Mouse (Mus musculus) limb, embryonic 12.5 days (tissue): ENCODE data around the gene Apoa2. TPM values are rescaled to one million over a fixed set of nuclear protein-coding genes. Genes with fewer than 3 reads are reported as not detected.

Source experiments
- ATAC-seq: fragments of 200-750 bp; cut with Nextera tagmentation; 2 replicates; pipeline ENCODE4 v1.8.0; 2017; ENCODE audit warnings: low read depth, moderate TSS enrichment; ENCODE audit not compliant: insufficient number of reproducible peaks, insufficient read depth, low FRiP score, low TSS enrichment
- H3K27ac ChIP-seq: fragments of 300-500 bp; sonication (generic); 2 replicates; pipeline ENCODE4 v1.5.1; 2016; ENCODE audit warnings: mild to moderate bottlenecking, moderate library complexity
- H3K27me3 ChIP-seq: fragments of 300-500 bp; sonication (generic); 2 replicates; pipeline ENCODE4 v1.6.1; 2016; ENCODE audit warnings: mild to moderate bottlenecking, moderate library complexity
- H3K36me3 ChIP-seq: fragments of 300-500 bp; sonication (generic); 2 replicates; pipeline ENCODE4 v1.6.1; 2016; ENCODE audit warnings: mild to moderate bottlenecking, moderate library complexity
- H3K4me1 ChIP-seq: fragments of 300-500 bp; sonication (generic); replicated peaks from 2 replicates; pipeline ENCODE4 v1.6.1; 2016
- H3K4me2 ChIP-seq: fragments of 300-500 bp; sonication (generic); 2 replicates; pipeline ENCODE4 v1.6.1; 2016; ENCODE audit warnings: mild to moderate bottlenecking, moderate library complexity
- H3K4me3 ChIP-seq: fragments of 300-500 bp; sonication (generic); replicated peaks from 2 replicates; pipeline ENCODE4 v1.5.1; 2016; ENCODE audit warnings: mild to moderate bottlenecking
- H3K9ac ChIP-seq: fragments of 300-500 bp; sonication (generic); replicated peaks from 2 replicates; pipeline ENCODE4 v1.6.1; 2016; ENCODE audit warnings: mild to moderate bottlenecking, moderate library complexity
- H3K9me3 ChIP-seq: fragments of 300-500 bp; sonication (generic); 2 replicates; pipeline ENCODE4 v1.6.1; 2016; ENCODE audit warnings: mild to moderate bottlenecking, moderate library complexity
- WGBS: fragments of 180-500 bp; shearing (Covaris S2); methylation state at CpG from one replicate; pipeline ENCODE4 v1.1.7; 2016; 5-methylcytosine and 5-hydroxymethylcytosine counted together
- polyA plus RNA-seq: library from polyadenylated mRNA; unstranded; fragments of >200 nt; fragmentation: Nextera tagmentation; extraction: Ambion mirVana; gene quantifications from 2 replicates; pipeline ENCODE4 v1.2.1, GENCODE M21; 2016

The Apoa2 gene
- polyA plus RNA-seq, 1 experiment from 2014 or later = 2.1 TPM

DNA sequence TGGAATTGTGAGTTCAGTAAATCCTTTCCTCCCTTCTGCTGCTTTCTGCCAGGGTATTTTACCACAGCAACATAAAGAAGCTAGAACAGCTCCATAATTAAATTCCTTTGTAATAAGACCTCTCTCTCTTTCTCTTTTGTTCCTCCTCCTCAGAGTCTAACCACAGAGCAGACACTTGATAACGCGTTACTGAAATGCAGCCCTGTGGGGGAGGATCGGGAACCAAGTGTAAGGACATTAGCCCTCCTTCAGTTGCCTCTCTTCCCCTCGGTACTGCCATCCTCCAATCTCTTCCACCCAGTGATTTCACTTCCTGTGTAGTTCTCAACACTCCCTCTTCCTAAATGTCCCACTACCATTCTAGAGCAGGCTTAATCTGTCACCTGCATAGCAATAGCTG is 15.4 kb upstream of the Apoa2 start:
- Histone ChIP-seq H3K9me3 (no peaks in the 10 kb centered on the region), H3K27me3 (peaks cover 15% of the 10 kb centered on the region; the same call in 1 of the 2 replicates), H3K4me2 (no peak overlapping the region), H3K27ac (no peak overlapping the region), H3K4me1 (no peaks in the 10 kb centered on the region), H3K36me3 (no peaks in the 10 kb centered on the region), H3K9ac (no peak overlapping the region), H3K4me3 (no peak overlapping the region)
- no peak for ATAC-seq
- 13% methylated on average over 4 of the region's 4 CpGs for WGBS

DNA sequence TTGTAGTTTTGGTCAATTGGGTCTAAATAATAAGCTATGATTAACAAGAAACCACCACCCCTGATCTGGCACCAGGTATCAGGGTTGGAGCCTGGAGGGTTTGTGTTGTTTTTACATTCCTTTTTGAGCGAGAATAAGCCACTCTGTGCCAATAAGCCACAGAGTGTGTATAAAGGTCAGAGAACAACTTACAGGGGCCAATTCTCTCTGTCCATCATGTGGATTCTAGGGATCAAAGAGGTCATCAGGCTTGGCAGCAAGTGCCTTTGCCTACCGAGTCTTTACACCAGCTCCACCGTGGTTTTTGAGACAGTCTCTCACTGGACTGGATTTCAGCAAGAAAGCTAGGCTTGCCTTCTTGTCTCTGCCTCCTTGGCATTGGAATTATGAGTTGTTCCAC is 12.0 kb upstream of the Apoa2 start:
- no peak for ATAC-seq

DNA sequence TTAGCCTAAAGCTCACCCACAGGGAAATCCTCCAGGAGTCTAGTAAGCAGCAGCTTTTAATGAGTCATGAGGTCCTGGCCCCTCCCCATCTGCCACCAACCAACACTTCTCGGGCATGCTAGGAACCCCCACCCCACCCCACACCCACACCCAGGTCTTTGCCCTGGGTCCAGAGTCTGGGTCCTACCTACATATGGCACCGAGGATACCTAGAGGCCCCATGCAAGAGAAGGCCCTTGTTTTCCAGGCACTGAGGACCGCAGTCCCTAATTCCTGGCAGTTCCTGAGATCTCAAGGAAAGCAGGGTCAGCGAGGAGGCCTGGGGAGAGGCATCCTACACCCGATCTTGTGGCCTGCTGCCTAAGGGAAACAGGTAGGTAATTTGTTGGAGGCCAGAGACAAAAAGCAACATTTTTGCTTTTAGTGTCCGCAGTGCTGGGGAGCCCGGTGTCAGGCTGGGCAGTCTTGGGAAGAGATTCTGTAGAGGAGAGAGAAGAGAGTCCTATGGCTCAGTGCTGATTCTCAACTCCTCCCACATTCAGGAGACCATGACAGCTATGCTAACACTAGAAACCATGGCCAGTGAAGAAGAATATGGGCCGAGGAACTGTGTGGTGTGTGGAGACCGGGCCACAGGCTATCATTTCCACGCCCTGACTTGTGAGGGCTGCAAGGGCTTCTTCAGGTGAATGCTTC is 10.9 kb upstream of the Apoa2 start, which contains the start of gene Nr1i3:
Nr1i3 (plus strand) TSS at position 170 of the 696 bp plus-strand sequence.
- H3K4me1 ChIP-seq = no peaks in the 10 kb centered on the region
- no peak within 1 kb of the TSS for H3K4me2 ChIP-seq
- no peak within 1 kb of the TSS for H3K27ac ChIP-seq
- H3K4me3 ChIP-seq = no peak within 1 kb of the TSS
- no peaks in the 10 kb centered on the region for H3K9me3 ChIP-seq
- 71% methylated on average over 10 of the region's 10 CpGs for WGBS
- no peak within 1 kb of the TSS for H3K9ac ChIP-seq
- H3K27me3 ChIP-seq = peaks cover 13% of the 10 kb centered on the region; the same call in 1 of the 2 replicates
- no peak for ATAC-seq
- peaks cover 11% of the 10 kb centered on the region; the same call in 1 of the 2 replicates for H3K36me3 ChIP-seq

More for the DNA sequence above, 12.0 kb upstream of the Apoa2 start:
- Histone ChIP-seq H3K36me3 (0 out of 2 replicates have a peak, but pooled peaks cover under 1% of the 10 kb centered on the region), H3K4me2 (no peak overlapping the region), H3K27me3 (peaks cover 13% of the 10 kb centered on the region; the same call in 1 of the 2 replicates), H3K27ac (no peak overlapping the region), H3K9ac (no peak overlapping the region), H3K4me3 (no peak overlapping the region), H3K4me1 (no peaks in the 10 kb centered on the region), H3K9me3 (no peaks in the 10 kb centered on the region)
- WGBS = 59% methylated on average over 3 of the region's 3 CpGs

DNA sequence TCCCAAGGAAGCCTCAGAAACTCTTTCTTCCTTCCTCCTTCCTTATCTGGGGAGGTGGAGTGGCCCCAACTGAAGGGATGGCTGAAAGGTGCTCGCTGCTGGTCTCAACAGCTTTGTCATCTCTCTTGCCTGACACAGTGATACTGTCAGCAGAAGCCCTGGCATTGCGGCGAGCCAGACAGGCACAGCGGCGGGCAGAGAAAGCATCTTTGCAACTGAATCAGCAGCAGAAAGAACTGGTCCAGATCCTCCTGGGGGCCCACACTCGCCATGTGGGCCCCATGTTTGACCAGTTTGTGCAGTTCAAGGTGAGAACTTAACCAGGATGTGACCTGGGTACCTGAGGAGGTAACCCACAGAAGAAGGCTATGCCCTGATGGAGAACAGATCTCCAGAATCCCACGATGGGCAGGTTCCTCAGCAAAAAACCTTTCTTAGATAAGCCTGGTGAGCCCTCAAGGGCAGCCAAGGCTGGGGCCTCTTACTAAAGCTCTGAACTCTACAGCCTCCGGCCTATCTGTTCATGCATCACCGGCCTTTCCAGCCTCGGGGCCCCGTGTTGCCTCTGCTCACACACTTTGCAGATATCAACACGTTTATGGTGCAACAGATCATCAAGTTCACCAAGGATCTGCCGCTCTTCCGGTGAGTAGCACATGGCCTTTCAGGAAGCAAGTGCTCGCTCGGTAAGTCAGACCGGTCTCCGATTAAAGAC is 8.5 kb upstream of the Apoa2 start:
- ATAC-seq = no peak
- H3K4me3 ChIP-seq = no peak overlapping the region
- peaks cover 6% of the 10 kb centered on the region for H3K4me1 ChIP-seq
- H3K4me2 ChIP-seq = no peak overlapping the region
- H3K27ac ChIP-seq = no peak overlapping the region
- peaks cover 25% of the 10 kb centered on the region for H3K36me3 ChIP-seq
- 0 out of 2 replicates have a peak, but pooled peaks cover 5% of the 10 kb centered on the region for H3K27me3 ChIP-seq
- 92% methylated on average over 18 of the region's 18 CpGs for WGBS
- no peak overlapping the region for H3K9ac ChIP-seq
- no peaks in the 10 kb centered on the region for H3K9me3 ChIP-seq

DNA sequence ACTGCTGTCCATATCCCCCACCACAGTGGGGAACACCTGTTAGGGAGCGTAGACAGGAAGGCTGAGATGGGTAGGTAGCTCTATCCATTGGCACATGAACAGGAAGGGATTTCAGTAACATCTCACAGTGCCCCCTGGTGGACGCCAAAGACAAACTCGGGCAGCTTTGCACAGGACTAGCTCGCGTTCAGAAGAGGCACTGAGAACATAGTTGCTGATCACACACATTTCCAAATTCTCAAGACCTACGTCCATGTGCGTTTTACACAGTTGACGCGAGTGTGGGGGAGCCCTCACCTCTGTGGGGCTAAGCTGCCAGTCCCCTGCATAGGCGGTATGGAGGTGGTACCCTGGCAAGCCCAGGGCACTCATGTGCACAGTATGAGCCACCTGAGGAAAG is 4.0 kb upstream of the Apoa2 start:
- 8% methylated on average over 10 of the region's 10 CpGs for WGBS

DNA sequence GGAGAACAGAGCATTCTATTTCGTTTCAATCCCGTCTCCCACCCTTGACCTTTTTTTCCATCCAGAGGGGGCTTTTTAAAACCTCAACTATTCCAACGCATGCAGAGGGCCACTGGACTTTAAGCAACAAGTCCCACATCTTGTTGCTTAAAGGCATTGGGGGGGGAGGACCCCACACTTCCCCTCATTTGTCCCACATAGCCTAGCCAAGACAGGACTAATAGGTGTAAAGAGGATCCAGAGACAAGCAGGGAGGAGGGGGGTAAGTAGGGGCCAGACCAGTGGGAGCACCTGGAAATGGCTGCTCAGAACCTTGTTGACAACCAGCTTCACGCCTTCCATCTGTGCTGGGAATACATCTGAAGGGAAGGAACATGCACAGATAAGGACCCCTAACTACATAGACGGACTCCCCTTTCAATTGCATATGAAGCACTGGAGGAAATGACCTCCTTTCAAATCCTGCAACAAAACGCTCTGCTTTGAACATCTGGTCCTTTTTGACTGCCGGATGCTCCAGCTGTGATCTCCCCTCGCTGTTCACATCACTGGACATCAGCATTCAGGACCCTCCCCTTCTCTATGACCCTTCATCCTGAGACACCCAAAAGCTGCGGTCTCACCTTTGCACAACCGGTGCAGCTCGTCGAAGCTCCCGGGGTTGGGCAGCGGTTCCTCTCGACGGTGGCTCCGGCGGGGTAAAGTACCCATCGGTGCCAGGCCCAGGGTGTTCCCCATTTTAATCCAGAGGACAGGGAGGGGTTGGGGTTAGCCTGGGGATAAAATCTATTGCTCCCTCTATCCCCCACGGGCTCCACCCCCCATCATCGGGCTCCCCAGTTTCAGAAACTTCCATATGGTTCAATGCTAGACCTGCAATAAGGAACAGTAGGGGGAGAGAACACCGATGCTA is 3.3 kb upstream of the Apoa2 start:
- Histone ChIP-seq H3K9ac (peak overlapping the region; percentile 58), H3K27ac (no peak overlapping the region), H3K27me3 (no peaks in the 10 kb centered on the region), H3K4me2 (peak overlapping the region; percentile 87), H3K36me3 (peaks cover 25% of the 10 kb centered on the region), H3K4me1 (peaks cover 10% of the 10 kb centered on the region), H3K9me3 (no peaks in the 10 kb centered on the region), H3K4me3 (peak overlapping the region; percentile 59)
- 6% methylated on average over 22 of the region's 22 CpGs for WGBS
- peak; percentile 4; the same call in 1 of the 2 replicates for ATAC-seq

More for the DNA sequence above, 4.0 kb upstream of the Apoa2 start:
- H3K9me3 ChIP-seq = no peaks in the 10 kb centered on the region
- no peak overlapping the region for H3K9ac ChIP-seq
- H3K4me1 ChIP-seq = peaks cover 10% of the 10 kb centered on the region
- H3K4me2 ChIP-seq = peak overlapping the region; percentile 87
- H3K27ac ChIP-seq = no peak overlapping the region
- no peak for ATAC-seq
- peaks cover 25% of the 10 kb centered on the region for H3K36me3 ChIP-seq
- H3K27me3 ChIP-seq = no peaks in the 10 kb centered on the region
- peak overlapping the region; percentile 59; the same call in 1 of the 2 replicates for H3K4me3 ChIP-seq

DNA sequence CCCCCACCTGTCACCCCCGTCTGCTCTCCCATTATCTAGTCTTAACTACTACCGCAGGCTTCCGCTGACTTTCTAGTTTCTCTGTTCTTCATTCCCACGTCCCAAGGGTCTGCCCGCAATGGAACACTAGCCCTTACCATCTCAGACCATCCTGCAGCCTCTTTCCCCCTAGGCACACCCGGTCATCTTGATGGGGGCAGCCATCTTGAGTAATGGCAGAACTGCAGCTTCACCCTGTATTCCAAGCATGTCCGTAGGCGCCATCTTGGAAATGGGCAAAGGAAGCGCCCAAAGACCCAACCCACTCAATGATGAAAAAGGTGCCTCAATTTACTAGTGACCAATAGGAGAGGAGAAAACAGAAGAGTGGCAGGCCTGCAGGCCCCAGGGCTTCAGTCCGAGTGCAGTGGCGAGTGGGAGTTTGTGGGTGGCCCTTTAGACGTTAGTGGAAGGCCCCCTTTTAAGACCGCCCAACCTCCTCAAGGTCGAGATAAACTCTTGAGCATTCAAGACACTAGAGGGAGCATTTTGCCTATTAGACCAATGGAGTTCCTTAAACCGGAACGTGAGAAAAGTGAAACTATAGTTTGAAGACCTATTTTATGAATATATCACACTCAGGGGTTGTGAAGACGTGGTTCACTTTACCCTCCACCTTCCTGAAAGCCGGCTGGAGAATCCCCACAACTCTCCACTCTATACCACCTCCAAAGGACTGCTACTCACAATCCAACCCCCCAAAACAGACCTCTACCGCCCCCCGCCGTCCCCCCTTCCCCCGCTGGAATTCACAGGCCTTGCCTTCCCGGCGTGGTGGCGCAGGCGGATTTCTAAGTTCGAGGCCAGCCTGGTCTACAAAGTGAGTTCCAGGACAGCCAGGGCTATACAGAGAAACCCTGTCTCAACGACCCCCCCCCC is 2.4 kb upstream of the Apoa2 start, which contains the start of gene Tomm40l:
Tomm40l (minus strand) TSS at position 277 of the 918 bp plus-strand sequence.
- peak within 1 kb of the TSS; percentile 86 for H3K27ac ChIP-seq
- H3K27me3 ChIP-seq = no peaks in the 10 kb centered on the region
- peak within 1 kb of the TSS; percentile 87 for H3K4me2 ChIP-seq
- no peaks in the 10 kb centered on the region for H3K9me3 ChIP-seq
- H3K4me1 ChIP-seq = peaks cover 10% of the 10 kb centered on the region
- peaks cover 25% of the 10 kb centered on the region for H3K36me3 ChIP-seq
- H3K9ac ChIP-seq = peak within 1 kb of the TSS; percentile 58
- peak; percentile 98 for ATAC-seq
- WGBS = 2% methylated on average over 28 of the region's 28 CpGs
- peak within 1 kb of the TSS; percentile 59 for H3K4me3 ChIP-seq

DNA sequence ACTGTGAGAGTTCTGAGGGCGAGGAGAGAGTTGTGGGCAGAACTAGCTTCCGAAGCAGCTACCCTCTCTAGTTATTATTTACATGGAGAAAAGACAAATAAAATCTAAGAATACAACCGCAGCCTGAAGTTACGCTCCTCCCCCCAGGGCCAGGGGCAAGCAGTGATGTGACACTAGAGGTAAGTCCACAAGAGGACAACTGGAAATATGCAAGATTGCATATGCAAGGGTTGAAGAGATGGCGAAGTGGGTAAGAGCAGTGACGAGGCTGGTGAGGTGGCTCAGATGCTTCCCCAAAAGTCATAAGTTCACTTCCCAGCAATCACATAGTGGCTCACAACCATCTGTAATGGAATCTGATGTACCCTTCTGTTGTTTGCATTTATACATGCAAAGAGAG is 1.7 kb upstream of the Apoa2 start:
- peak overlapping the region; percentile 46 for H3K4me2 ChIP-seq
- peaks cover 22% of the 10 kb centered on the region for H3K36me3 ChIP-seq
- no peaks in the 10 kb centered on the region for H3K27me3 ChIP-seq
- 83% methylated on average over 6 of the region's 6 CpGs for WGBS
- H3K4me1 ChIP-seq = peaks cover 10% of the 10 kb centered on the region
- H3K9ac ChIP-seq = no peak overlapping the region; the same call in 1 of the 2 replicates
- no peaks in the 10 kb centered on the region for H3K9me3 ChIP-seq
- no peak for ATAC-seq
- H3K27ac ChIP-seq = peak overlapping the region; percentile 86
- peak overlapping the region; percentile 59 for H3K4me3 ChIP-seq

DNA sequence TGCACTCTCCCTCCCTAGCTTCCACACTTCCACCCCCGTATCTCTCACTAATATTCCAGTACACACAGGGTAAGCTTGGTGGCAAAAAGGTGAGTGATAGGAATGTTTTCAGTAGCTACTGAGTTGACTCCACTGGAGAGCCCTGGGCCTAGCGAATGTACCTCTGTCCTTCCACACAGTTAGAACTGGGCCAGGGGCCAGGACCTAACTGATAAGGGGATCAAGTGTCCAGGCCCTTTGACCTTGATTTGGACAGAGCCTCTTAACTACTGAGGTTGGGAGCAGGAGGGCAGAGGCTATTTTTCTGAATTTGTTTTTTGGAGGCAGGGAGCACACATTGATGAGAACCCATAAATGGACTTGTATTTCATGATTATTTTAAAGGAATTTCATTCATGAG is 1.1 kb upstream of the Apoa2 start:
- WGBS = 81% methylated on average over 2 of the region's 2 CpGs
- no peak overlapping the region for H3K9ac ChIP-seq
- H3K36me3 ChIP-seq = peaks cover 16% of the 10 kb centered on the region
- no peak overlapping the region for H3K4me3 ChIP-seq
- ATAC-seq = no peak
- no peaks in the 10 kb centered on the region for H3K9me3 ChIP-seq
- H3K4me1 ChIP-seq = peaks cover 10% of the 10 kb centered on the region
- H3K27ac ChIP-seq = no peak overlapping the region
- no peak overlapping the region for H3K4me2 ChIP-seq
- H3K27me3 ChIP-seq = no peaks in the 10 kb centered on the region

DNA sequence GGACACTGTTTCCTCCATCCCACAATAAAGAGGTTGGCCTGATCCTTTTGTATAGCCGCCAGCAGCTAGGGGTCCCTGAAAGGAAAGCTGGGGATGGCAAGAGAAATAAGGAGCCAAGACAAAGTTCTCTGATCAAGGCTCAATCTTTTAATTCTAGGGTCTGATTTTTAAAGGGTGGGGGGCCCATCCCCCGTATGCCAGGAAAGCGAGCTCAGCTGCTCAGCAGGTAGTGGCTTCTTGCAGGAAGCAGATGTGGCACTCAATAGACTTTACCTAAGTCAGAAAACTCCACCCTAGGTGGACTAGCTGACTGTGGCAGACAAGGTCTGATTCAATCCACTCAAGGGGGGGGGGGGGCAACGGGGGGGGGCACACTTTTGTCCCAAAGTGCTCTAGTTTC is 1.9 kb downstream of the Apoa2 start:
- 39% methylated on average over 4 of the region's 4 CpGs for WGBS
- Histone ChIP-seq H3K9ac (no peak overlapping the region), H3K4me3 (no peak overlapping the region), H3K9me3 (no peaks in the 10 kb centered on the region), H3K4me2 (no peak overlapping the region), H3K27ac (no peak overlapping the region), H3K27me3 (no peaks in the 10 kb centered on the region), H3K36me3 (no peaks in the 10 kb centered on the region), H3K4me1 (peaks cover 18% of the 10 kb centered on the region)
- no peak for ATAC-seq
